In the genomic region with DNA sequence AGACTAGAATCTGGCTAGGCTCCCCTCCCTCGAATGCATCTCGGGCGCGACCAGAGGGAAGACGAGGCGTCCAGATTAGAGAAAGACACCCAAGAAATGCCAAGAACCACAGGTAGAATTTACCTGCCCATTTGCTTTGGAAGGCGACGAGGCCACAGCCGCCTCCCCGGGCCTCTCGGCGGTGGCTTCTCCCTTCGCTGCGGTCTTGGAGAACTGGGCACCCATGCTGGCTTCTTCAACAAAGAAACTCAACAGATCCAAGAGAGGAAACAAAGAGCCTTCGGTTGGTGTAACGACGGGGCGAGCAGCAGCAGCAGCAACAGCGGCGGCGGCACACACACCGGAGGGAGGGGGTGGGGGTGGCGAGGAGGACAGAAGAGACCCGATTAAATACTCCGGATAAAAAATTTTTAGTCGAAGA, we compare ENCODE assay signal across 7 mouse cellular contexts. TPM values are rescaled to one million over a fixed set of nuclear protein-coding genes. Genes with fewer than 3 reads are reported as not detected.
DNase-seq lines count a peak whose midpoint lies in the region; ATAC-seq lines count a peak whose summit lies in the region.

No protein-coding gene starts in this region.

- under 1% methylated on average over 26 of the region's 26 CpGs for WGBS in midbrain, embryonic 13.5 days
- WGBS in stomach, embryonic 16.5 days, result 0% methylated on average over 26 of the region's 26 CpGs

- ATAC-seq in midbrain, embryonic 13.5 days, result no peak
- no peak for ATAC-seq in stomach, embryonic 16.5 days (ENCODE audit: insufficient read depth, low FRiP score)

- H3K9me3 ChIP-seq in midbrain, embryonic 13.5 days, result no peaks in the 10 kb centered on the region
- no peaks in the 10 kb centered on the region for H3K9me3 ChIP-seq in stomach, embryonic 16.5 days (replicated peaks; ENCODE audit: control insufficient read depth, low read length)

- H3K9ac ChIP-seq in midbrain, embryonic 13.5 days (replicated peaks), result peak overlapping the region; percentile 98
- H3K9ac ChIP-seq in stomach, embryonic 16.5 days (ENCODE audit: low read length), result peak overlapping the region; percentile 98

- peak overlapping the region; percentile 98 for H3K27ac ChIP-seq in midbrain, embryonic 13.5 days
- H3K27ac ChIP-seq in stomach, embryonic 16.5 days (ENCODE audit: low read length), result peak overlapping the region; percentile 99

- H3K27me3 ChIP-seq in midbrain, embryonic 13.5 days, result no peaks in the 10 kb centered on the region
- H3K27me3 ChIP-seq in stomach, embryonic 16.5 days (ENCODE audit: control insufficient read depth, insufficient read depth, low read length), result no peaks in the 10 kb centered on the region

- peaks cover 25% of the 10 kb centered on the region for H3K4me1 ChIP-seq in midbrain, embryonic 13.5 days (replicated peaks)
- H3K4me1 ChIP-seq in stomach, embryonic 16.5 days (ENCODE audit: control insufficient read depth, insufficient read depth, low read length), result peaks cover 11% of the 10 kb centered on the region

- H3K36me3 ChIP-seq in midbrain, embryonic 13.5 days, result peaks cover 22% of the 10 kb centered on the region
- H3K36me3 ChIP-seq in stomach, embryonic 16.5 days (ENCODE audit: control insufficient read depth, insufficient read depth, low read length), result peaks cover 9% of the 10 kb centered on the region; the same call in 1 of the 2 replicates

- intact Hi-C loops in left cerebral cortex, postnatal 36 days (cut with DNase I), result loop anchor here (5.0 kb wide), 4 partner anchors 259 to 1709 kb away; no protein-coding TSS in a partner anchor

- no peak overlapping the region for H3K4me2 ChIP-seq in midbrain, embryonic 13.5 days (replicated peaks)
- peak overlapping the region; percentile 36; the same call in 1 of the 2 replicates for H3K4me2 ChIP-seq in stomach, embryonic 16.5 days (ENCODE audit: low read depth, low read length)

- peak; percentile 53 for DNase-seq in ZHBTc4 (ENCODE audit: low read depth, low spot score)
- DNase-seq in c-Kit-positive CD71-negative TER-119-negative erythroid progenitor cells, embryonic 14.5 days (ENCODE audit: low read depth), result peak; percentile 4
- DNase-seq in frontal cortex, postnatal 14 days (ENCODE audit: low spot score in 2 of 2), result peak; percentile 16 to 36
- peak; percentile 53 for DNase-seq in induced T-regulatory cell, adult 2 months (ENCODE audit: low read depth)
- peak; percentile 42 to 48 for DNase-seq in left cerebral cortex, postnatal 36 days (ENCODE audit: low spot score in 2 of 2)

- H3K4me3 ChIP-seq in midbrain, embryonic 13.5 days (replicated peaks), result peak overlapping the region; percentile 99
- peak overlapping the region; percentile 87 for H3K4me3 ChIP-seq in stomach, embryonic 16.5 days (replicated peaks; ENCODE audit: low read length)

RNA-seq across cellular contexts. Expression of a gene that starts 0.4 kb away (rescaled TPM):
- total RNA-seq in left cerebral cortex, postnatal 36 days (2021), result 100 to 1,000 TPM; 164 to 165 TPM
- 277 and 290 TPM in 2 replicates for polyA plus RNA-seq in midbrain, embryonic 13.5 days (2015; fragmentation: Nextera tagmentation; extraction: Ambion mirVana)
- 66.3 and 78.1 TPM in 2 replicates for polyA plus RNA-seq in stomach, embryonic 16.5 days (2015; fragmentation: Nextera tagmentation; extraction: Ambion mirVana)
